Mouse (Mus musculus): ENCODE measurements at regions not wholly inside any gene's neighbourhood (a gene's known extent, or its start where the extent isn't known, plus 50 kb on each side); places are given as distances from the start of the nearest gene placed in this dataset.

- DNase-seq (ENCODE audit: extremely low read depth, insufficient read length, low spot score): no peak
Observed at GRCm38 (mm10) chr3:66646251-66646650, 334.9 kb upstream of the Rsrc1 start.

GRCm38 (mm10) chr3:66649271-66649670 is 331.9 kb upstream of the Rsrc1 start:
- DNase-seq (ENCODE audit: extremely low read depth, insufficient read length, low spot score): no peak

GRCm38 (mm10) chr3:66650076-66650748 is 331.0 kb upstream of the Rsrc1 start:
- peak; percentile 5 for DNase-seq (ENCODE audit: extremely low read depth, insufficient read length, low spot score)

- no peak for DNase-seq (ENCODE audit: extremely low read depth, insufficient read length, low spot score)
Observed at GRCm38 (mm10) chr3:66650749-66651472, 330.3 kb upstream of the Rsrc1 start.

- DNase-seq (ENCODE audit: extremely low read depth, insufficient read length, low spot score): peak; percentile 8
Observed at GRCm38 (mm10) chr3:66652139-66652846, 328.9 kb upstream of the Rsrc1 start.

GRCm38 (mm10) chr3:66653961-66654360 is 327.2 kb upstream of the Rsrc1 start:
- no peak for DNase-seq (ENCODE audit: extremely low read depth, insufficient read length, low spot score)

GRCm38 (mm10) chr3:66654860-66655259 is 326.3 kb upstream of the Rsrc1 start:
- DNase-seq (ENCODE audit: extremely low read depth, insufficient read length, low spot score): no peak

- DNase-seq (ENCODE audit: extremely low read depth, insufficient read length, low spot score): no peak
Observed at GRCm38 (mm10) chr3:66656458-66656857, 324.7 kb upstream of the Rsrc1 start.

- DNase-seq (ENCODE audit: extremely low read depth, insufficient read length, low spot score): no peak
Observed at GRCm38 (mm10) chr3:66660555-66660954, 320.6 kb upstream of the Rsrc1 start.

GRCm38 (mm10) chr3:66661826-66662618 is 319.2 kb upstream of the Rsrc1 start:
- DNase-seq (ENCODE audit: extremely low read depth, insufficient read length, low spot score): no peak

GRCm38 (mm10) chr3:66683589-66684286 is 297.5 kb upstream of the Rsrc1 start:
- DNase-seq (ENCODE audit: extremely low read depth, insufficient read length, low spot score): no peak

- DNase-seq (ENCODE audit: extremely low read depth, insufficient read length, low spot score): no peak
Observed at GRCm38 (mm10) chr3:66684287-66684903, 296.8 kb upstream of the Rsrc1 start.

- no peak for DNase-seq (ENCODE audit: extremely low read depth, insufficient read length, low spot score)
Observed at GRCm38 (mm10) chr3:66685136-66685535, 296.1 kb upstream of the Rsrc1 start.

GRCm38 (mm10) chr3:66687126-66687525 is 294.1 kb upstream of the Rsrc1 start:
- DNase-seq (ENCODE audit: extremely low read depth, insufficient read length, low spot score): no peak

GRCm38 (mm10) chr3:66690906-66691522 is 290.2 kb upstream of the Rsrc1 start:
- no peak for DNase-seq (ENCODE audit: extremely low read depth, insufficient read length, low spot score)

- DNase-seq (ENCODE audit: extremely low read depth, insufficient read length, low spot score): no peak
Observed at GRCm38 (mm10) chr3:66695125-66695524, 286.1 kb upstream of the Rsrc1 start.

- no peak for DNase-seq (ENCODE audit: extremely low read depth, insufficient read length, low spot score)
Observed at GRCm38 (mm10) chr3:66695661-66696253, 285.4 kb upstream of the Rsrc1 start.

GRCm38 (mm10) chr3:66698083-66698482 is 283.1 kb upstream of the Rsrc1 start:
- DNase-seq (ENCODE audit: extremely low read depth, insufficient read length, low spot score): no peak

- no peak for DNase-seq (ENCODE audit: extremely low read depth, insufficient read length, low spot score)
Observed at GRCm38 (mm10) chr3:66705766-66706165, 275.4 kb upstream of the Rsrc1 start.
